ENCODE assay signal across 10 mouse cellular contexts in genomic region chr9:8001352-8001751, GRCm38 (mm10). TPM values are rescaled to one million over a fixed set of nuclear protein-coding genes. Genes with fewer than 3 reads are reported as not detected.
A peak's percentile ranks its signal among the peaks of the same experiment; 100 is the strongest.
DNase-seq lines count a peak whose midpoint lies in the region; ATAC-seq lines count a peak whose summit lies in the region.
"Had no signal": no experiment of that assay in that cellular context is flagged by ENCODE, and none has a peak within 500 bp of the region (broad histone marks: within the 10 kb centered on the region; RNA-seq: fewer than 3 reads in every experiment).

No protein-coding gene starts in this region.

- H3K27ac ChIP-seq in heart, embryonic 10.5 days = no peak overlapping the region
- no peak overlapping the region for H3K27ac ChIP-seq in hindbrain, embryonic 13.5 days
- H3K27ac ChIP-seq in stomach, embryonic 16.5 days (ENCODE audit: low read length) = no peak overlapping the region

- no peak for DNase-seq in heart, embryonic 10.5 days (ENCODE audit: low spot score)
- no peak for DNase-seq in heart, postnatal 36 days
- DNase-seq in right cerebral cortex, postnatal 4 days = peak; percentile 9
- no peak for DNase-seq in right cerebral cortex, postnatal 25 days
- no peak for DNase-seq in spleen, postnatal 10 days (ENCODE audit: low spot score in 2 of 2)
- DNase-seq in left cerebral cortex, postnatal 14 days (ENCODE audit: low spot score in 2 of 2) = no peak
- DNase-seq: embryo, embryonic 11 days had no signal

- peaks cover 43% of the 10 kb centered on the region for H3K36me3 ChIP-seq in heart, embryonic 10.5 days
- H3K36me3 ChIP-seq in hindbrain, embryonic 13.5 days = no peaks in the 10 kb centered on the region
- H3K36me3 ChIP-seq in stomach, embryonic 16.5 days (ENCODE audit: control insufficient read depth, insufficient read depth, low read length) = no peaks in the 10 kb centered on the region

- peak overlapping the region; percentile 25; the same call in 1 of the 2 replicates for H3K4me3 ChIP-seq in heart, embryonic 10.5 days
- H3K4me3 ChIP-seq in hindbrain, embryonic 13.5 days = no peak overlapping the region
- peak overlapping the region; percentile 11; the same call in 1 of the 2 replicates for H3K4me3 ChIP-seq in stomach, embryonic 16.5 days (replicated peaks; ENCODE audit: low read length)

- intact Hi-C loops in heart, postnatal 36 days (cut with DNase I) = loop anchor here (5.0 kb wide), 5 partner anchors 39 to 819 kb away; partner anchors contain the start of genes Cep126, Dcun1d5, Dync2h1 and Tmem123
- intact Hi-C loops in left cerebral cortex, postnatal 14 days (cut with DNase I) = no loop called here

- peak overlapping the region; percentile 27 for H3K4me2 ChIP-seq in hindbrain, embryonic 13.5 days
- peak overlapping the region; percentile 33; the same call in 1 of the 2 replicates for H3K4me2 ChIP-seq in stomach, embryonic 16.5 days (ENCODE audit: low read depth, low read length)

- 57% methylated on average over 7 of the region's 7 CpGs for WGBS in heart, embryonic 10.5 days
- 43% methylated on average over 7 of the region's 7 CpGs for WGBS in hindbrain, embryonic 13.5 days
- 55% methylated on average over 7 of the region's 7 CpGs for WGBS in stomach, embryonic 16.5 days

- no peaks in the 10 kb centered on the region for H3K27me3 ChIP-seq in heart, embryonic 10.5 days (ENCODE audit: insufficient read depth, poor library complexity, severe bottlenecking)
- 0 out of 2 replicates have a peak, but pooled peaks cover 5% of the 10 kb centered on the region for H3K27me3 ChIP-seq in hindbrain, embryonic 13.5 days
- H3K27me3 ChIP-seq in stomach, embryonic 16.5 days (ENCODE audit: control insufficient read depth, insufficient read depth, low read length) = no peaks in the 10 kb centered on the region

- no peak for ATAC-seq in hindbrain, embryonic 13.5 days (ENCODE audit: low FRiP score)
- no peak for ATAC-seq in stomach, embryonic 16.5 days (ENCODE audit: insufficient read depth, low FRiP score)
- ATAC-seq: CD4-positive, CD25-positive, alpha-beta regulatory T cell, adult 4 months had no signal

- no peaks in the 10 kb centered on the region for H3K9me3 ChIP-seq in heart, embryonic 10.5 days
- H3K9me3 ChIP-seq in hindbrain, embryonic 13.5 days = no peaks in the 10 kb centered on the region
- H3K9me3 ChIP-seq in stomach, embryonic 16.5 days (replicated peaks; ENCODE audit: control insufficient read depth, low read length) = no peaks in the 10 kb centered on the region

- H3K9ac ChIP-seq in hindbrain, embryonic 13.5 days = no peak overlapping the region
- no peak overlapping the region for H3K9ac ChIP-seq in stomach, embryonic 16.5 days (ENCODE audit: low read length)

- peaks cover 9% of the 10 kb centered on the region; the same call in 1 of the 2 replicates for H3K4me1 ChIP-seq in heart, embryonic 10.5 days
- H3K4me1 ChIP-seq in hindbrain, embryonic 13.5 days (replicated peaks) = peaks cover 24% of the 10 kb centered on the region
- peaks cover 9% of the 10 kb centered on the region for H3K4me1 ChIP-seq in stomach, embryonic 16.5 days (ENCODE audit: control insufficient read depth, insufficient read depth, low read length)

RNA-seq across cellular contexts. Expression of gene Yap1, which starts 3.0 kb away (rescaled TPM):
- 29.3 and 41.3 TPM in 2 replicates for polyA plus RNA-seq in heart, embryonic 10.5 days (2016; fragmentation: Nextera tagmentation; extraction: Ambion mirVana)
- 10 to 100 TPM; 63.1 to 64.9 TPM for total RNA-seq in heart, postnatal 36 days (2021)
- polyA plus RNA-seq in hindbrain, embryonic 13.5 days (2015; fragmentation: Nextera tagmentation; extraction: Ambion mirVana) = 10.4 and 13.1 TPM in 2 replicates
- 21.3 and 23.8 TPM in 2 replicates for polyA plus RNA-seq in stomach, embryonic 16.5 days (2015; fragmentation: Nextera tagmentation; extraction: Ambion mirVana)
- 10 to 100 TPM; 15.7 to 17.3 TPM for total RNA-seq in left cerebral cortex, postnatal 14 days (2021)
- polyA plus RNA-seq: CD4-positive, CD25-positive, alpha-beta regulatory T cell, adult 4 months had no signal

RNA-seq across cellular contexts. Expression of gene Cfap300, which starts 41.3 kb away (rescaled TPM):
- polyA plus RNA-seq in heart, embryonic 10.5 days (2016; fragmentation: Nextera tagmentation; extraction: Ambion mirVana) = 11.4 and 12.0 TPM in 2 replicates
- 1 to 10 TPM in 1 of 2 experiments, under 1 TPM in 1; 0.80 to 1.3 TPM for total RNA-seq in heart, postnatal 36 days (2021)
- 16.3 and 19.1 TPM in 2 replicates for polyA plus RNA-seq in hindbrain, embryonic 13.5 days (2015; fragmentation: Nextera tagmentation; extraction: Ambion mirVana)
- 8.1 and 8.7 TPM in 2 replicates for polyA plus RNA-seq in stomach, embryonic 16.5 days (2015; fragmentation: Nextera tagmentation; extraction: Ambion mirVana)
- total RNA-seq in left cerebral cortex, postnatal 14 days (2021) = 1 to 10 TPM; 6.8 to 7.4 TPM
